Mouse (Mus musculus): ENCODE results near the gene Pik3r1. TPM values are rescaled to one million over a fixed set of nuclear protein-coding genes. Genes with fewer than 3 reads are reported as not detected.

Pik3r1 gene
- polyA plus RNA-seq, 1 experiment, result 6.8 TPM

- no peaks in the 10 kb centered on the region for H3K36me3 ChIP-seq (ENCODE audit: control insufficient read depth, insufficient read depth)
- H3K4me2 ChIP-seq (ENCODE audit: low read depth), result no peak overlapping the region
- H3K27me3 ChIP-seq (ENCODE audit: control insufficient read depth, insufficient read depth, insufficient read length), result no peaks in the 10 kb centered on the region
- H3ac ChIP-seq (ENCODE audit: control insufficient read depth, insufficient read length), result no peak overlapping the region
- H3K79me2 ChIP-seq (ENCODE audit: control insufficient read depth, insufficient read depth), result peaks cover 23% of the 10 kb centered on the region
- TF ChIP-seq TCF3 (IDR thresholded peaks at IDR 0.05; ENCODE audit: insufficient read length, low read depth) (no peak), E2F4 (IDR thresholded peaks at IDR 0.05; ENCODE audit: insufficient read depth) (no peak)
- no peak overlapping the region for H3K4me3 ChIP-seq
Observed at GRCm38 (mm10) chr13:101769955-101770354, 1.9 kb upstream of the Pik3r1 start.

- H3K36me3 ChIP-seq (ENCODE audit: control insufficient read depth, insufficient read depth), result no peaks in the 10 kb centered on the region
- TF ChIP-seq POLR2AphosphoS2 (IDR thresholded peaks at IDR 0.05; ENCODE audit: insufficient read length, low read depth), result peak; percentile 58
- no peak for TF ChIP-seq TCF12 (IDR thresholded peaks at IDR 0.05; ENCODE audit: insufficient read depth, poor library complexity, severe bottlenecking)
- no peak for TF ChIP-seq MYOG (IDR thresholded peaks at IDR 0.05; ENCODE audit: control insufficient read depth in 1 of 3, insufficient read depth in 1 of 3, insufficient read length in 2 of 3, low read depth in 2 of 3)
- peak; percentile 42 for TF ChIP-seq SRF (IDR thresholded peaks at IDR 0.05; ENCODE audit: control insufficient read depth, insufficient read length, low read depth)
- no peak for TF ChIP-seq MAX (IDR thresholded peaks at IDR 0.05; ENCODE audit: low read depth)
- no peak for TF ChIP-seq TCF3 (IDR thresholded peaks at IDR 0.05; ENCODE audit: insufficient read length, low read depth)
- TF ChIP-seq USF1 (IDR thresholded peaks at IDR 0.05; ENCODE audit: low read depth), result no peak
- peak; percentile 22 for TF ChIP-seq E2F4 (IDR thresholded peaks at IDR 0.05; ENCODE audit: insufficient read depth)
- no peak for TF ChIP-seq REST (IDR thresholded peaks at IDR 0.05; ENCODE audit: insufficient read depth, insufficient read length)
- TF ChIP-seq MYOD1 (IDR thresholded peaks at IDR 0.05; ENCODE audit: control insufficient read depth in 1 of 3, insufficient read length in 2 of 3, low read depth in 2 of 3), result no peak
- peak; percentile 49 for TF ChIP-seq POLR2A (IDR thresholded peaks at IDR 0.05; ENCODE audit: insufficient read length, low read depth)
- no peak for TF ChIP-seq CEBPB (IDR thresholded peaks at IDR 0.05; ENCODE audit: insufficient read depth, poor library complexity, severe bottlenecking)
Observed at GRCm38 (mm10) chr13:101768630-101768991, 594 bp upstream of the Pik3r1 start.

GRCm38 (mm10) chr13:101767013-101767808 is 806 bp downstream of the Pik3r1 start:
- Histone ChIP-seq H3K4me3 (peak overlapping the region; percentile 94), H3K27me3 (ENCODE audit: control insufficient read depth, insufficient read depth, insufficient read length) (no peaks in the 10 kb centered on the region), H3ac (ENCODE audit: control insufficient read depth, insufficient read length) (peak overlapping the region; percentile 60), H3K4me2 (ENCODE audit: low read depth) (peak overlapping the region; percentile 90), H3K36me3 (ENCODE audit: control insufficient read depth, insufficient read depth) (no peaks in the 10 kb centered on the region), H3K79me2 (ENCODE audit: control insufficient read depth, insufficient read depth) (peaks cover 50% of the 10 kb centered on the region)
- no peak for TF ChIP-seq CEBPB (IDR thresholded peaks at IDR 0.05; ENCODE audit: insufficient read depth, poor library complexity, severe bottlenecking)
- TF ChIP-seq USF1 (IDR thresholded peaks at IDR 0.05; ENCODE audit: low read depth), result no peak
- no peak for TF ChIP-seq E2F4 (IDR thresholded peaks at IDR 0.05; ENCODE audit: insufficient read depth)
- no peak for TF ChIP-seq MYOD1 (IDR thresholded peaks at IDR 0.05; ENCODE audit: control insufficient read depth in 1 of 3, insufficient read length in 2 of 3, low read depth in 2 of 3)
- no peak for TF ChIP-seq TCF12 (IDR thresholded peaks at IDR 0.05; ENCODE audit: insufficient read depth, poor library complexity, severe bottlenecking)
- TF ChIP-seq MAX (IDR thresholded peaks at IDR 0.05; ENCODE audit: low read depth), result no peak

More at GRCm38 (mm10) chr13:101768630-101768991, 594 bp upstream of the Pik3r1 start:
- no peaks in the 10 kb centered on the region for H3K27me3 ChIP-seq (ENCODE audit: control insufficient read depth, insufficient read depth, insufficient read length)
- H3K4me3 ChIP-seq, result peak overlapping the region; percentile 94
- H3ac ChIP-seq (ENCODE audit: control insufficient read depth, insufficient read length), result peak overlapping the region; percentile 60
- H3K4me2 ChIP-seq (ENCODE audit: low read depth), result peak overlapping the region; percentile 84
- peaks cover 36% of the 10 kb centered on the region for H3K79me2 ChIP-seq (ENCODE audit: control insufficient read depth, insufficient read depth)

DNA sequence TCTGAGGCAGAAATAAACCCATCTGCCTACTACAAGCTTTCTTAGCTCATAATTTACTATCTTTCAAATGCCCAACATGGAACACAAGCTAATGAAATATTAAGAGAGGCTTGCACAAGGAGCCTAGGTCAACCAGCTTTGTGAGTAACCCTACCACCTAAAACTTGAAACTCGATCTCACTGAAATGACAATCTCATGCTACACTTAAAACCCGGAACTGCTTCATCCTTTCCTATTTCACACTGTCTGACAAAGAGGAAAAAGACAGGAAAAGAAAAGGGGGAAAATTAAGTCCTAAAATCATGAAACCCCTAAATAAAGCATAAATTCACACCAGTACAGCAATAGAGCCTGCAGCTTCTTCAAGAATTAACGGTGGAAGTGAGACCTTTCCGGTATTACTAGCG is 1.4 kb downstream of the Pik3r1 start:
- H3K79me2 ChIP-seq (ENCODE audit: control insufficient read depth, insufficient read depth), result peaks cover 56% of the 10 kb centered on the region
- H3K4me3 ChIP-seq, result peak overlapping the region; percentile 94
- H3K36me3 ChIP-seq (ENCODE audit: control insufficient read depth, insufficient read depth), result no peaks in the 10 kb centered on the region
- TF ChIP-seq TCF12 (IDR thresholded peaks at IDR 0.05; ENCODE audit: insufficient read depth, poor library complexity, severe bottlenecking), result no peak
- TF ChIP-seq REST (IDR thresholded peaks at IDR 0.05; ENCODE audit: insufficient read depth, insufficient read length), result no peak
- TF ChIP-seq MAX (IDR thresholded peaks at IDR 0.05; ENCODE audit: low read depth), result no peak
- no peak for TF ChIP-seq USF1 (IDR thresholded peaks at IDR 0.05; ENCODE audit: low read depth)
- TF ChIP-seq MYOG (IDR thresholded peaks at IDR 0.05; ENCODE audit: control insufficient read depth in 1 of 3, insufficient read depth in 1 of 3, insufficient read length in 2 of 3, low read depth in 2 of 3), result no peak
- TF ChIP-seq POLR2AphosphoS2 (IDR thresholded peaks at IDR 0.05; ENCODE audit: insufficient read length, low read depth), result no peak
- TF ChIP-seq E2F4 (IDR thresholded peaks at IDR 0.05; ENCODE audit: insufficient read depth), result no peak
- no peak for TF ChIP-seq TCF3 (IDR thresholded peaks at IDR 0.05; ENCODE audit: insufficient read length, low read depth)
- TF ChIP-seq POLR2A (IDR thresholded peaks at IDR 0.05; ENCODE audit: insufficient read length, low read depth), result no peak
- no peak for TF ChIP-seq CEBPB (IDR thresholded peaks at IDR 0.05; ENCODE audit: insufficient read depth, poor library complexity, severe bottlenecking)
- no peak for TF ChIP-seq SRF (IDR thresholded peaks at IDR 0.05; ENCODE audit: control insufficient read depth, insufficient read length, low read depth)
- no peak for TF ChIP-seq MYOD1 (IDR thresholded peaks at IDR 0.05; ENCODE audit: control insufficient read depth in 1 of 3, insufficient read length in 2 of 3, low read depth in 2 of 3)
- H3ac ChIP-seq (ENCODE audit: control insufficient read depth, insufficient read length), result peak overlapping the region; percentile 60
- H3K4me2 ChIP-seq (ENCODE audit: low read depth), result peak overlapping the region; percentile 90
- no peaks in the 10 kb centered on the region for H3K27me3 ChIP-seq (ENCODE audit: control insufficient read depth, insufficient read depth, insufficient read length)

DNA sequence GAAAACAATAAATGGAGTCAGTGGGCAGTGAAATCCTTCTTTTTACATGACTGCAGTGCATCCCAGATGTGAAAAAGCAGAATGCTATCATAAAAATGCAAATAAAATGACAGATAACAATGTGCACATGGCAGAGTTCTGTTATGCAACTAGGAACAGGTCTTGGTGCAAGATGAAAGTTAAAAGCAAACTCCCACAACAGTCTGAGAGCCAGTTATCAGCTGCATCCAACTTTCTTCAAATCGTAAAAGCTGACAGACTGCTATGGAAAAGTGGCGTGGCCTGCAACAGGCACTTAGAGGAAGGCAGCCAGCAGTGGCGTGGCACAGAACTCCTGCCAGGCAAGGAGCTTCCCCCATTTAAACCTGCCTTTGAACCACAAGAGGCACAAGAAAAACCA is 2.0 kb downstream of the Pik3r1 start:
- H3K4me3 ChIP-seq, result peak overlapping the region; percentile 94
- H3K36me3 ChIP-seq (ENCODE audit: control insufficient read depth, insufficient read depth), result no peaks in the 10 kb centered on the region
- H3K79me2 ChIP-seq (ENCODE audit: control insufficient read depth, insufficient read depth), result peaks cover 63% of the 10 kb centered on the region
- H3K4me2 ChIP-seq (ENCODE audit: low read depth), result peak overlapping the region; percentile 90
- no peaks in the 10 kb centered on the region for H3K27me3 ChIP-seq (ENCODE audit: control insufficient read depth, insufficient read depth, insufficient read length)
- H3ac ChIP-seq (ENCODE audit: control insufficient read depth, insufficient read length), result no peak overlapping the region
- TF ChIP-seq E2F4 (IDR thresholded peaks at IDR 0.05; ENCODE audit: insufficient read depth) (no peak), CEBPB (IDR thresholded peaks at IDR 0.05; ENCODE audit: insufficient read depth, poor library complexity, severe bottlenecking) (no peak), MYOD1 (IDR thresholded peaks at IDR 0.05; ENCODE audit: control insufficient read depth in 1 of 3, insufficient read length in 2 of 3, low read depth in 2 of 3) (no peak), POLR2A (IDR thresholded peaks at IDR 0.05; ENCODE audit: insufficient read length, low read depth) (no peak), TCF12 (IDR thresholded peaks at IDR 0.05; ENCODE audit: insufficient read depth, poor library complexity, severe bottlenecking) (no peak), SRF (IDR thresholded peaks at IDR 0.05; ENCODE audit: control insufficient read depth, insufficient read length, low read depth) (no peak), POLR2AphosphoS2 (IDR thresholded peaks at IDR 0.05; ENCODE audit: insufficient read length, low read depth) (no peak), REST (IDR thresholded peaks at IDR 0.05; ENCODE audit: insufficient read depth, insufficient read length) (no peak), MYOG (IDR thresholded peaks at IDR 0.05; ENCODE audit: control insufficient read depth in 1 of 3, insufficient read depth in 1 of 3, insufficient read length in 2 of 3, low read depth in 2 of 3) (no peak), MAX (IDR thresholded peaks at IDR 0.05; ENCODE audit: low read depth) (no peak), USF1 (IDR thresholded peaks at IDR 0.05; ENCODE audit: low read depth) (no peak)
